Mouse (Mus musculus) stomach, embryonic 14.5 days (tissue): Measurements from ENCODE around the gene Fam222a. TPM values are rescaled to one million over a fixed set of nuclear protein-coding genes. Genes with fewer than 3 reads are reported as not detected.

Experiments used
- ATAC-seq: fragments of 200-750 bp; cut with Nextera tagmentation; 2 replicates; pipeline ENCODE4 v1.8.0; 2017; ENCODE audit warnings: low read depth, moderate TSS enrichment; ENCODE audit not compliant: insufficient number of reproducible peaks, insufficient read depth, low FRiP score
- H3K27ac ChIP-seq: fragments of 300-500 bp; sonication (generic); 2 replicates; pipeline ENCODE4 v1.5.1; 2014; ENCODE audit warnings: mild to moderate bottlenecking, low read length, moderate library complexity, mixed read lengths
- H3K27me3 ChIP-seq: fragments of 300-500 bp; sonication (generic); 2 replicates; pipeline ENCODE4 v1.6.1; 2014; ENCODE audit warnings: low read length, control low read depth, mixed read lengths; ENCODE audit not compliant: control insufficient read depth, insufficient read depth
- H3K36me3 ChIP-seq: fragments of 300-500 bp; sonication (generic); 2 replicates; pipeline ENCODE4 v1.6.1; 2014; ENCODE audit warnings: mild to moderate bottlenecking, control low read depth, low read length, moderate library complexity, mixed read lengths; ENCODE audit not compliant: control insufficient read depth, insufficient read depth
- H3K4me1 ChIP-seq: fragments of 300-500 bp; sonication (generic); 2 replicates; pipeline ENCODE4 v1.6.1; 2014; ENCODE audit warnings: low read length, control low read depth, mixed read lengths; ENCODE audit not compliant: control insufficient read depth, insufficient read depth
- H3K4me2 ChIP-seq: fragments of 300-500 bp; sonication (generic); replicated peaks from 2 replicates; pipeline ENCODE4 v1.6.1; 2014; ENCODE audit warnings: low read depth, low read length, control low read depth
- H3K4me3 ChIP-seq: fragments of 300-500 bp; sonication (generic); 2 replicates; pipeline ENCODE4 v1.5.1; 2014; ENCODE audit warnings: low read depth, low read length, control low read depth
- H3K9ac ChIP-seq: fragments of 300-500 bp; sonication (generic); replicated peaks from 2 replicates; pipeline ENCODE4 v1.6.1; 2014; ENCODE audit warnings: low read depth, mild to moderate bottlenecking, control low read depth, low read length, moderate library complexity, mixed read lengths
- H3K9me3 ChIP-seq: fragments of 300-500 bp; sonication (generic); 2 replicates; pipeline ENCODE4 v1.6.1; 2016; ENCODE audit warnings: low read depth, low read length, control low read depth; ENCODE audit not compliant: control insufficient read depth
- WGBS: fragments of 180-500 bp; shearing (Covaris S2); extraction: QIAGEN DNeasy Blood & Tissue Kit; methylation state at CpG from one replicate; pipeline ENCODE4 v1.1.7; 2014; 5-methylcytosine and 5-hydroxymethylcytosine counted together
- polyA plus RNA-seq: library from polyadenylated mRNA; unstranded; fragments of >200 nt; fragmentation: Nextera tagmentation; extraction: Ambion mirVana; gene quantifications from 2 replicates; pipeline ENCODE4 v1.2.1, GENCODE M21; 2014

Fam222a gene
- 2.8 and 2.9 TPM in 2 replicates for polyA plus RNA-seq

- peak within 1 kb of the TSS; percentile 43 for H3K9ac ChIP-seq
- peaks cover 38% of the 10 kb centered on the region; the same call in 1 of the 2 replicates for H3K4me1 ChIP-seq
- 0% methylated on average over 59 of the region's 72 CpGs for WGBS
- ATAC-seq = peak; percentile 49
- H3K9me3 ChIP-seq = no peaks in the 10 kb centered on the region; the same call in 1 of the 2 replicates
- no peaks in the 10 kb centered on the region for H3K27me3 ChIP-seq
- peak within 1 kb of the TSS; percentile 70 for H3K4me3 ChIP-seq
- peak within 1 kb of the TSS; percentile 77 for H3K27ac ChIP-seq
- no peaks in the 10 kb centered on the region for H3K36me3 ChIP-seq
- peak within 1 kb of the TSS; percentile 88 for H3K4me2 ChIP-seq
Observed at GRCm38 (mm10) chr5:114567565-114568197, at the start of gene Fam222a. TSS of gene Fam222a (plus strand) at chr5:114568016.

- no peak overlapping the region for H3K9ac ChIP-seq
- H3K27me3 ChIP-seq = no peaks in the 10 kb centered on the region
- WGBS = 83% methylated on average over 6 of the region's 6 CpGs
- H3K27ac ChIP-seq = no peak overlapping the region
- H3K4me2 ChIP-seq = no peak overlapping the region
- ATAC-seq = no peak
- H3K4me1 ChIP-seq = no peaks in the 10 kb centered on the region
- no peaks in the 10 kb centered on the region for H3K9me3 ChIP-seq
- no peak overlapping the region for H3K4me3 ChIP-seq
- H3K36me3 ChIP-seq = no peaks in the 10 kb centered on the region
Observed at GRCm38 (mm10) chr5:114528355-114528754, 39.5 kb upstream of the Fam222a start.

DNA sequence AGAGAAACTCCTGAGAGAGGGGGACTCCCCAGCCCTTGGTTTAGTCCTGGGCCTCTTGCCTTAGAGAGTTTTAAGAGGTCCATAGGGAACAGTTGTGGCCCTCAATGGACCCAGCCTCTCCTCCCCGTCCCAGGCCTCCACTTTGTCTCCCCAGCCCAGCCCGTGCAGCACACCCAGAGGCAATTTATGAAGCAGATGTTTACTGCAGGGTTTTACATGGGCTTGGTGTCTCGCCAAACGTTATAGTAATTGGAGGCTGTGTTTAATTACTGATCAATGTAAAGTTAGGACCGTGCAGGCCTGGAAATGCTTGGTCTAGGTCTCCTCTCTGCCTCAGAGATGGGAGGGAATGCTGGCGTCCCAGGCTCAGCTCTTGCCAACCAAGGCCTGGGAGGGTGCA lies 37.5 kb upstream of the Fam222a start:
- Histone ChIP-seq H3K9ac (no peak overlapping the region), H3K27ac (no peak overlapping the region), H3K4me1 (no peaks in the 10 kb centered on the region), H3K36me3 (no peaks in the 10 kb centered on the region), H3K4me2 (no peak overlapping the region), H3K27me3 (no peaks in the 10 kb centered on the region), H3K4me3 (no peak overlapping the region), H3K9me3 (no peaks in the 10 kb centered on the region)
- ATAC-seq = no peak
- 63% methylated on average over 6 of the region's 6 CpGs for WGBS

GRCm38 (mm10) chr5:114532055-114532454 lies 35.8 kb upstream of the Fam222a start:
- no peak overlapping the region for H3K4me2 ChIP-seq
- no peak for ATAC-seq
- H3K4me1 ChIP-seq = no peaks in the 10 kb centered on the region
- no peak overlapping the region for H3K9ac ChIP-seq
- no peaks in the 10 kb centered on the region for H3K27me3 ChIP-seq
- no peak overlapping the region for H3K27ac ChIP-seq
- 71% methylated on average over 6 of the region's 6 CpGs for WGBS
- H3K9me3 ChIP-seq = no peaks in the 10 kb centered on the region
- H3K4me3 ChIP-seq = no peak overlapping the region
- H3K36me3 ChIP-seq = no peaks in the 10 kb centered on the region

GRCm38 (mm10) chr5:114537308-114538020 lies 30.4 kb upstream of the Fam222a start:
- no peak for ATAC-seq
- no peak overlapping the region for H3K4me3 ChIP-seq
- no peak overlapping the region for H3K9ac ChIP-seq
- H3K4me1 ChIP-seq = peaks cover 13% of the 10 kb centered on the region; the same call in 1 of the 2 replicates
- no peaks in the 10 kb centered on the region for H3K36me3 ChIP-seq
- 11% methylated on average over 26 of the region's 26 CpGs for WGBS
- no peak overlapping the region; the same call in 1 of the 2 replicates for H3K27ac ChIP-seq
- peak overlapping the region; percentile 37 for H3K4me2 ChIP-seq
- no peaks in the 10 kb centered on the region for H3K9me3 ChIP-seq
- H3K27me3 ChIP-seq = no peaks in the 10 kb centered on the region

- Histone ChIP-seq H3K27me3 (no peaks in the 10 kb centered on the region), H3K27ac (no peak overlapping the region; the same call in 1 of the 2 replicates), H3K9ac (no peak overlapping the region), H3K36me3 (no peaks in the 10 kb centered on the region), H3K4me1 (peaks cover 13% of the 10 kb centered on the region; the same call in 1 of the 2 replicates), H3K4me3 (no peak overlapping the region), H3K4me2 (peak overlapping the region; percentile 37), H3K9me3 (no peaks in the 10 kb centered on the region)
- no peak; the same call in 1 of the 2 replicates for ATAC-seq
- WGBS = 15% methylated on average over 8 of the region's 8 CpGs
Observed at GRCm38 (mm10) chr5:114538021-114538405, 29.8 kb upstream of the Fam222a start.

DNA sequence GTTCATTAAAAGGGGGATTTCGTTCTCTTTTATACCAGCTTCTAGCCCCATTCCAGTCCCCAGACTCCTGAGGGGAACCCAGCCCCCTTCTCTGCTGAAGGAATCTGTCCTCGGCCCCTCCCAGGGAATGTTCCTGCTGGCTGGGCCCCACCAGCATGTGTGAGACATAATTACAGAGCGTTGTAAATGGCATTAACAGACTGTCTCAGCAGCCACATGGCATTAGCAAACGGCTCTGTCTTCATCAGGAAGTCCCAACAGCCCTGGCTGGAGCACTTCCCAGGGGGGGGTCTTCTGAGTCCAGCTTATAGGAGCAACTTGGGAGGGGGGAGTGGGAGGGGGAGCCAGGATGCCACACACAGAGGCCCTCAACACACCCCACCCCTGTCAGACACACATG lies 29.1 kb upstream of the Fam222a start:
- Histone ChIP-seq H3K9ac (no peak overlapping the region), H3K9me3 (no peaks in the 10 kb centered on the region), H3K36me3 (no peaks in the 10 kb centered on the region), H3K4me1 (peaks cover 13% of the 10 kb centered on the region; the same call in 1 of the 2 replicates), H3K4me3 (no peak overlapping the region), H3K4me2 (no peak overlapping the region), H3K27ac (no peak overlapping the region), H3K27me3 (no peaks in the 10 kb centered on the region)
- ATAC-seq = no peak
- 33% methylated on average over 4 of the region's 4 CpGs for WGBS

- Histone ChIP-seq H3K36me3 (no peaks in the 10 kb centered on the region), H3K4me1 (peaks cover 13% of the 10 kb centered on the region; the same call in 1 of the 2 replicates), H3K27ac (no peak overlapping the region), H3K4me3 (no peak overlapping the region), H3K9me3 (no peaks in the 10 kb centered on the region), H3K9ac (no peak overlapping the region), H3K4me2 (no peak overlapping the region), H3K27me3 (no peaks in the 10 kb centered on the region)
- ATAC-seq = no peak
- WGBS = 70% methylated on average over 6 of the region's 6 CpGs
Observed at GRCm38 (mm10) chr5:114539766-114540165, 28.1 kb upstream of the Fam222a start.
